Comparison of ENCODE assay signal across 11 mouse cellular contexts in genomic region chr17:80471056-80471802, GRCm38 (mm10). TPM values are rescaled to one million over a fixed set of nuclear protein-coding genes. Genes with fewer than 3 reads are reported as not detected.
DNase-seq lines count a peak whose midpoint lies in the region; ATAC-seq and TF ChIP-seq lines count a peak whose summit lies in the region.
"Had no signal": no experiment of that assay in that cellular context is flagged by ENCODE, and none has a peak within 500 bp of the region (broad histone marks: within the 10 kb centered on the region; RNA-seq: fewer than 3 reads in every experiment).

No protein-coding gene starts in this region.

- peak overlapping the region; percentile 4; the same call in 1 of the 2 replicates for H3K27ac ChIP-seq in heart, embryonic 11.5 days (ENCODE audit: low read depth, low read length)
- 0 out of 2 replicates have a peak overlapping the region, but pooled peaks have one; percentile 15 for H3K27ac ChIP-seq in lung, postnatal 0 days (ENCODE audit: low read length)
- H3K27ac ChIP-seq in hindbrain, embryonic 13.5 days, result peak overlapping the region; percentile 58
- H3K27ac ChIP-seq in stomach, embryonic 15.5 days, result no peak overlapping the region; the same call in 1 of the 2 replicates
- H3K27ac ChIP-seq: heart, embryonic 10.5 days had no signal

- no peaks in the 10 kb centered on the region for H3K9me3 ChIP-seq in heart, embryonic 11.5 days (replicated peaks; ENCODE audit: control insufficient read depth, low read length)
- H3K9me3 ChIP-seq in lung, postnatal 0 days (ENCODE audit: low read length), result no peaks in the 10 kb centered on the region
- no peaks in the 10 kb centered on the region for H3K9me3 ChIP-seq in hindbrain, embryonic 13.5 days
- no peaks in the 10 kb centered on the region for H3K9me3 ChIP-seq in stomach, embryonic 15.5 days
- H3K9me3 ChIP-seq: heart, embryonic 10.5 days; megakaryocyte, embryonic 14.5 days had no signal

- 47% methylated on average over 8 of the region's 8 CpGs for WGBS in heart, embryonic 11.5 days (ENCODE audit: insufficient replicate concordance)
- WGBS in lung, postnatal 0 days, result 42% methylated on average over 8 of the region's 8 CpGs
- 32% methylated on average over 8 of the region's 8 CpGs for WGBS in hindbrain, embryonic 13.5 days
- 43% methylated on average over 8 of the region's 8 CpGs for WGBS in stomach, embryonic 15.5 days

- no peak overlapping the region for H3K4me2 ChIP-seq in heart, embryonic 11.5 days
- H3K4me2 ChIP-seq in lung, postnatal 0 days (replicated peaks; ENCODE audit: low read depth, low read length), result no peak overlapping the region
- H3K4me2 ChIP-seq in hindbrain, embryonic 13.5 days, result no peak overlapping the region
- no peak overlapping the region for H3K4me2 ChIP-seq in stomach, embryonic 15.5 days

- DNase-seq in heart, adult 9 months (ENCODE audit: low spot score in 2 of 2), result no peak
- no peak for DNase-seq in lung, postnatal 0 days (ENCODE audit: low spot score)
- DNase-seq in lung, postnatal 36 days, result no peak
- no peak for DNase-seq in thymus, postnatal 4 days
- DNase-seq in frontal cortex, postnatal 36 days (ENCODE audit: low spot score in 2 of 2), result no peak
- DNase-seq: cerebellum, postnatal 36 days had no signal

- no peak overlapping the region for H3K9ac ChIP-seq in heart, embryonic 11.5 days (ENCODE audit: low read depth, low read length)
- H3K9ac ChIP-seq in lung, postnatal 0 days (replicated peaks; ENCODE audit: low read depth), result no peak overlapping the region
- no peak overlapping the region for H3K9ac ChIP-seq in hindbrain, embryonic 13.5 days
- no peak overlapping the region for H3K9ac ChIP-seq in stomach, embryonic 15.5 days

- no peak overlapping the region for H3K4me3 ChIP-seq in heart, embryonic 11.5 days (ENCODE audit: low read depth, low read length)
- H3K4me3 ChIP-seq in lung, postnatal 0 days (ENCODE audit: low read depth, low read length), result no peak overlapping the region
- H3K4me3 ChIP-seq in hindbrain, embryonic 13.5 days, result no peak overlapping the region
- no peak overlapping the region for H3K4me3 ChIP-seq in stomach, embryonic 15.5 days (replicated peaks)
- H3K4me3 ChIP-seq: heart, embryonic 10.5 days had no signal

- TF ChIP-seq CTCF in lung, postnatal 0 days (IDR thresholded peaks at IDR 0.05), result no peak

- ATAC-seq in heart, embryonic 11.5 days (replicated peaks; ENCODE audit: insufficient number of reproducible peaks, low FRiP score, low TSS enrichment), result no peak
- ATAC-seq in lung, postnatal 0 days, result no peak
- ATAC-seq in hindbrain, embryonic 13.5 days (ENCODE audit: low FRiP score), result no peak
- ATAC-seq in stomach, embryonic 15.5 days (ENCODE audit: insufficient read depth, low FRiP score, low read depth), result 0 out of 2 replicates have a peak, but pooled peaks have one; percentile 47

- peaks cover 6% of the 10 kb centered on the region for H3K4me1 ChIP-seq in heart, embryonic 11.5 days (ENCODE audit: control insufficient read depth, insufficient read depth, low read length)
- no peaks in the 10 kb centered on the region for H3K4me1 ChIP-seq in lung, postnatal 0 days (ENCODE audit: insufficient read depth, low read depth, low read length)
- peaks cover 13% of the 10 kb centered on the region for H3K4me1 ChIP-seq in hindbrain, embryonic 13.5 days (replicated peaks)
- 0 out of 2 replicates have a peak, but pooled peaks cover 7% of the 10 kb centered on the region for H3K4me1 ChIP-seq in stomach, embryonic 15.5 days

- H3K27me3 ChIP-seq in heart, embryonic 11.5 days (ENCODE audit: control insufficient read depth, insufficient read depth, low read length), result no peaks in the 10 kb centered on the region
- no peaks in the 10 kb centered on the region for H3K27me3 ChIP-seq in lung, postnatal 0 days (replicated peaks; ENCODE audit: insufficient read depth, low read length)
- no peaks in the 10 kb centered on the region for H3K27me3 ChIP-seq in hindbrain, embryonic 13.5 days
- H3K27me3 ChIP-seq in stomach, embryonic 15.5 days (replicated peaks), result no peaks in the 10 kb centered on the region
- H3K27me3 ChIP-seq: megakaryocyte, embryonic 14.5 days had no signal

- no peaks in the 10 kb centered on the region for H3K36me3 ChIP-seq in heart, embryonic 11.5 days (ENCODE audit: control insufficient read depth, insufficient read depth, low read length)
- no peaks in the 10 kb centered on the region for H3K36me3 ChIP-seq in lung, postnatal 0 days (ENCODE audit: insufficient read depth, low read length)
- H3K36me3 ChIP-seq in hindbrain, embryonic 13.5 days, result no peaks in the 10 kb centered on the region
- H3K36me3 ChIP-seq in stomach, embryonic 15.5 days, result no peaks in the 10 kb centered on the region
- H3K36me3 ChIP-seq: heart, embryonic 10.5 days had no signal

- TF ChIP-seq EP300 in lung, postnatal 0 days (IDR thresholded peaks at IDR 0.05), result no peak

RNA-seq across cellular contexts. Expression of gene Sos1, which starts 9.0 kb away (rescaled TPM):
- polyA plus RNA-seq in heart, embryonic 11.5 days (2014; fragmentation: Nextera tagmentation; extraction: Ambion mirVana), result 4.9 and 5.5 TPM in 2 replicates
- 2.6 and 3.1 TPM in 2 replicates for polyA plus RNA-seq in lung, postnatal 0 days (2015; fragmentation: Nextera tagmentation; extraction: Ambion mirVana)
- polyA plus RNA-seq in hindbrain, embryonic 13.5 days (2015; fragmentation: Nextera tagmentation; extraction: Ambion mirVana), result 7.5 and 7.7 TPM in 2 replicates
- 4.7 and 5.1 TPM in 2 replicates for polyA plus RNA-seq in stomach, embryonic 15.5 days (2015; fragmentation: Nextera tagmentation; extraction: Ambion mirVana)
